Mouse (Mus musculus) liver, adult 2 months (tissue): ENCODE measurements around the gene Mobp. TPM values are rescaled to one million over a fixed set of nuclear protein-coding genes. Genes with fewer than 3 reads are reported as not detected.

ENCODE experiments used
- DNase-seq: peaks from one replicate; pipeline ENCODE4 v3.0.0-alpha.2; 2011; ENCODE audit warnings: low read depth, low spot score; ENCODE audit errors: extremely low read depth
- H3K27ac ChIP-seq: fragments of 200-500 bp; replicated peaks from 2 replicates; pipeline ENCODE4 v1.5.1; 2012; ENCODE audit warnings: low read depth, mild to moderate bottlenecking, control low read depth, inconsistent platforms, low read length; ENCODE audit not compliant: insufficient read depth
- H3K27me3 ChIP-seq: fragments of 200-500 bp; 2 replicates; pipeline ENCODE4 v1.6.1; 2012; ENCODE audit warnings: mild to moderate bottlenecking, moderate library complexity, low read length, inconsistent platforms; ENCODE audit not compliant: control insufficient read depth, insufficient read depth
- H3K36me3 ChIP-seq: fragments of 200-500 bp; 2 replicates; pipeline ENCODE4 v1.6.1; 2012; ENCODE audit warnings: low read length, inconsistent platforms; ENCODE audit not compliant: control insufficient read depth, insufficient read depth
- H3K4me1 ChIP-seq: fragments of 200-500 bp; 2 replicates; pipeline ENCODE4 v1.6.1; 2011; ENCODE audit warnings: low read length; ENCODE audit not compliant: control insufficient read depth, insufficient read depth
- H3K4me3 ChIP-seq: fragments of 200-500 bp; 2 replicates; pipeline ENCODE4 v1.5.1; 2011; ENCODE audit warnings: low read depth, mild to moderate bottlenecking, control low read depth, low read length, moderate library complexity; ENCODE audit not compliant: insufficient read depth
- H3K79me2 ChIP-seq: fragments of 200-500 bp; 2 replicates; pipeline ENCODE4 v1.6.1; 2012; ENCODE audit warnings: inconsistent platforms, mild to moderate bottlenecking, low read length, moderate library complexity; ENCODE audit not compliant: control insufficient read depth, insufficient read depth
- H3K9ac ChIP-seq: fragments of 200-500 bp; 2 replicates; pipeline ENCODE4 v1.6.1; 2012; ENCODE audit warnings: low read depth, mild to moderate bottlenecking, control low read depth, inconsistent platforms, low read length
- CTCF ChIP-seq: fragments of 200-500 bp; IDR thresholded peaks from 2 replicates; pipeline ENCODE4 v1.5.1; 2011; ENCODE audit warnings: low read depth, low read length, control low read depth
- POLR2A ChIP-seq: fragments of 200-500 bp; IDR thresholded peaks from 2 replicates; pipeline ENCODE4 v1.6.1; 2011; ENCODE audit warnings: low read length, control low read depth; ENCODE audit not compliant: insufficient read depth; ENCODE audit errors: extremely low read depth
- WGBS: fragments of 180-500 bp; shearing (Covaris S2); methylation state at CpG from one replicate; pipeline ENCODE4 v1.1.7; 2018; 5-methylcytosine and 5-hydroxymethylcytosine counted together
- polyA plus RNA-seq: library from polyadenylated mRNA; depleted of rRNA; stranded (reverse); fragments of >200 nt; gene quantifications from 2 replicates; pipeline ENCODE4 v1.2.3, GENCODE M21; 2012
- total RNA-seq: library from RNA; depleted of rRNA; stranded (reverse); fragments of >200 nt; gene quantifications from 2 replicates; pipeline ENCODE4 v1.2.3, GENCODE M21; 2014

Mobp gene
- total and polyA plus RNA-seq, 2 experiments = not detected

DNA sequence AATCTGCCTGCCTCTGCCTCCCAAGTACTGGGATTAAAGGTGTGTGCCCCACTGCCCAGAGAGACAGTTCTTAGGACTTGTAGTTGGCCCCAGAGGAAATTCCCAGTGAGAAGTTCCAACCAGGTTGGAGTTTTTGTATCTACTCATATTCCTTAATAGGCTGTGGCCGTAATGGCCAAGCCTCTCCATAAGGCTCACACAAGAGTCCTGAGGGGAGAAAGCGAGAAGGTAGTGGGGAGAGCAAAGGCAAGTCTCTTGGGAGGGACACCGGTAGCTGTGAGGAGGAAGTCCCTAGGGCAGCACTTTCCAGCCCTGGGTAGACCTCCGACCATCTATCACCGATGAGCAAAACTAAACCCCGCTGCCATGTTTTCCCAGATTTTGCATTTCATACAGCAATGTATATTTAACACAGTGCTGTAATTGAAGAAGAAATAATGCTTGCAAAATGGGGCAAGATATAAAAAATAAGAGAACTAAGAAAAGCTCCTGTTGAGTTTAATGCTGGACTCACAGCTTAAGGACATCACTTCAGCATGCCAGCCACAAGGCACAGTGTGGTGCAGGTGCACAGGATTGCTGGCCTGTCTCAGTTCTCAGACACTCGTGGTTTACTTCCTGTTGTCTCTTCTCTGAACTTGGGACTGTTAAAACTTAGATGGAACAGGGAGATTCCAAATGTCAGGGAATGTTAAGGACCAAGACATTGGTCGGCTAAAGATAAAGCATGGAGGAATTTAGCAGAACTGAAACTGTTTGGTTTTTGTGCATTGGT is 16.3 kb upstream of the Mobp start:
- no peak for TF ChIP-seq CTCF
- TF ChIP-seq POLR2A = no peak
- Histone ChIP-seq H3K9ac (no peak overlapping the region), H3K4me1 (peaks cover 9% of the 10 kb centered on the region), H3K27ac (no peak overlapping the region), H3K79me2 (no peaks in the 10 kb centered on the region), H3K4me3 (no peak overlapping the region), H3K27me3 (no peaks in the 10 kb centered on the region), H3K36me3 (peaks cover 33% of the 10 kb centered on the region)
- no peak for DNase-seq
- 57% methylated on average over 8 of the region's 8 CpGs for WGBS

DNA sequence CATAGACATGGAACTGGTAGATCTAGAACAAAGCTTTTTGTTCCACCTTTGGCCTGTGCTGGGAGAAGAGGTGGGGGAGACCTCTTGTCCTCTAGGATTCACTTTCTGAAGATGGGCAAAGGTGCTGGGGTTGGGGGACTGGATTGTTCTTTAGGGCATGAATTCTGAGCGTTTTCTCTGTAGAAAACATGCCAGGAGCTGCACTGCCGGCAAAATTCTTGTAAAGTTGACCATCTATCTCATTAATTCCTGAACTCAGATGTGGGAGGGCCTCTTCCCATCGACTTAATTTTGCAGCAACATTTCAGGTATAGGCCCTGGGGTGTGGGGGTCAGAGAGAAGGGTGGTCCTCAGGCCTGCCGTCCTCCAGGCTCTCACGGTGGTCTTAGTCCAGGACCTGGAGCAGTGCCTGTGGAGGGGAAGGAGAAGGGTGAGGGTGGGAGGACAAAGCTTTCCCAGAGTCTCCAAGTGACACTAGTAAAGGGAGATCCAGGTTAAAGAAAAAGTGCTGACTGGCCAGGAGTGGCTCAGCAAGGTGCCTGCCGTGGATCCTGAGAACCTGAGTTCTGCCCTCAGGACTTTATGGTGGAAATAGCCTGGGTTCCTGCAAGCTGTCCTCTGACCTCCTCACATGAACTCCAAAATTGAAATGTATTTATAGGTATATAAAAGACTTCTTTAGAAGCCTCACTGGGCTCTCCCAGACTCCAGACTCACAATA is 15.6 kb upstream of the Mobp start:
- H3K27ac ChIP-seq = no peak overlapping the region
- no peak for DNase-seq

DNA sequence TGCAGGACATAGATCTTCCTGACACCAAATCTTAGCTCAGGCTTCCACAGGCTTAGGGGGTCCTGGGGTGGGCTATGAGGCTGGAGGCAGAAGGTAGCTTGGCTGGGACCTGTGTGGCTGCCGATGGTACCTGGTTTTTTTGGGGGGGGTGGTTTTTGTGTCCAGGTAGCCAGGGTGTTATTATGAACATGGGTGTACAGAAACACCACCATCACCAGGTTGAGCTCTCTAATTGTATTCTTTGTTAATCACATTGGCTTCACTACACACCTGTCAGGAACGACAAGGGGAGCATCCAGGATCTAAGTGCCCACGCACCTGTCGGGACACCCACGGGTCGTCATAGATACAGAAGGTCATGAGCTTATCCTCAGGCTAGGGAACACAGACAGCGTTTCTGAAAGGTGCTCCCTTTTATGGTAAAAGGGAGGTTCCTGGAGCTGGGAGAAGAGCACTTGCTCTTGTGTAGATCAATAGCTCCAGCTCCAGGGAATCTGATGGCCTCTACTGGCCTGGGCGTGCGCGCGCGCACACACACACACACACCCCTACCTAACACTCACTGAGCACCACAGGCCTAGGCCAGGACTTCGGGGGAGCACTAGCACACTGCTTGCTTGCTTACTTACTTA is 14.9 kb upstream of the Mobp start:
- no peak for DNase-seq
- 68% methylated on average over 13 of the region's 13 CpGs for WGBS
- TF ChIP-seq CTCF = no peak
- TF ChIP-seq POLR2A = no peak
- Histone ChIP-seq H3K4me3 (no peak overlapping the region), H3K27ac (no peak overlapping the region), H3K36me3 (peaks cover 23% of the 10 kb centered on the region), H3K79me2 (no peaks in the 10 kb centered on the region), H3K27me3 (no peaks in the 10 kb centered on the region), H3K9ac (no peak overlapping the region), H3K4me1 (0 out of 2 replicates have a peak, but pooled peaks cover 1% of the 10 kb centered on the region)

More for the DNA sequence above, 15.6 kb upstream of the Mobp start:
- H3K36me3 ChIP-seq = peaks cover 31% of the 10 kb centered on the region
- 61% methylated on average over 6 of the region's 6 CpGs for WGBS
- peaks cover 4% of the 10 kb centered on the region; the same call in 1 of the 2 replicates for H3K4me1 ChIP-seq
- no peak overlapping the region for H3K4me3 ChIP-seq
- H3K9ac ChIP-seq = no peak overlapping the region
- TF ChIP-seq CTCF (no peak), POLR2A (no peak)
- H3K27me3 ChIP-seq = no peaks in the 10 kb centered on the region
- H3K79me2 ChIP-seq = no peaks in the 10 kb centered on the region

DNA sequence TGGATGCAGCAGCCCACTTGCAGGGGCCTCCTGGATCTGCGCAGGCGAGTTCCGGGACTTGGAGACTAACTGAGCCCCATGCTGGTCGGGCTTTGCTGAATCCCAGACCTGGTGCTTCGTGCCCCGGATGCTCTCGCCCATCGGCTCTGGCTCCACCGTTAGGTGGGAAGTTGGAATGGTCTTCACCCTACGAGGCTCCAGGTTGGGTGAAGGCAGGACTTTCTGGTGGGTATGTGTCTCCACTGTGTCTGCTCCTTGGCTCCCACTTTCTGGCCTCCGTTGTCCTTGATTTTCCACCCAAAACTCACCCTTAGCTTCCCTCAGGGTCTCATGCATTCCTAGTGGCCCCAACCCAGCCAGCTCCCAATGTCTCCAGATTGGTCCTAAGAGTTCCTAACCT is 14.1 kb upstream of the Mobp start:
- Histone ChIP-seq H3K79me2 (no peaks in the 10 kb centered on the region), H3K27ac (no peak overlapping the region), H3K36me3 (peaks cover 18% of the 10 kb centered on the region), H3K9ac (no peak overlapping the region), H3K27me3 (no peaks in the 10 kb centered on the region), H3K4me3 (no peak overlapping the region), H3K4me1 (no peaks in the 10 kb centered on the region)
- 95% methylated on average over 11 of the region's 11 CpGs for WGBS
- TF ChIP-seq CTCF (no peak), POLR2A (no peak)
- no peak for DNase-seq

DNA sequence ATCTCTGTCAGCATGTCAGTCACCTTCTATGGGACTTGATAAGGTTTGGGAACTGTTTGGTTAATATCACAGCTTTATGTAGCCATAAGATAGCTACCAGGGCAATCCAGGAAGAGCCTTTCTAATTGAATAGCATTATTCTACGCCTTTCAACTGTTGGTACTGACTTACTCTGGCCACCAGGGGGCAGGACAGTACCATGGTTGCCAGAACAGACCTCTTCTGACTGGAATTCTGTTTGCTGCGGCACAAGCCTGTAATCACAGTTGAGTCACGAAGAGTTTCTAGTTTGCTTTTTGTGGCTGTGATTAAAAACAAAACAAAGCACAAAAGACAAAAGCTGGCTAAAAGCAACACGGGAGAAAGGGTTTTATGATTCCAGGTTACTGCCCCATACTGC is 8.9 kb upstream of the Mobp start:
- Histone ChIP-seq H3K27ac (no peak overlapping the region), H3K4me3 (no peak overlapping the region), H3K9ac (no peak overlapping the region), H3K27me3 (no peaks in the 10 kb centered on the region), H3K4me1 (no peaks in the 10 kb centered on the region), H3K36me3 (no peaks in the 10 kb centered on the region), H3K79me2 (no peaks in the 10 kb centered on the region)
- peak; percentile 36 for DNase-seq
- 4% methylated on average over 4 of the region's 4 CpGs for WGBS
- TF ChIP-seq POLR2A (no peak), CTCF (peak; percentile 68; the same call in 1 of the 2 replicates)
